Mouse (Mus musculus): ENCODE data around the gene Jmjd8.
"Not testable (repeated sequence)": the region's sequence is repeated elsewhere in the genome, so short reads cannot be mapped to it uniquely, and the experiment has no call there.

The Jmjd8 gene

GRCm38 (mm10) chr17:25828712-25829557 lies at the start of gene Jmjd8:
Jmjd8 (plus strand) TSS chr17:25828867.
- DNase-seq (ENCODE audit: low spot score), result peak; percentile 56

- no peak for DNase-seq (ENCODE audit: low spot score)
These were observed 47.3 kb upstream of the Jmjd8 start for GRCm38 (mm10) chr17:25781339-25781738.

- DNase-seq (ENCODE audit: low spot score), result no peak
These were observed 45.6 kb upstream of the Jmjd8 start for GRCm38 (mm10) chr17:25783086-25783485.

- DNase-seq (ENCODE audit: low spot score), result no peak
These were observed 44.6 kb upstream of the Jmjd8 start for GRCm38 (mm10) chr17:25783861-25784574.

GRCm38 (mm10) chr17:25785281-25785745 lies 43.4 kb upstream of the Jmjd8 start, which contains the start of gene Haghl:
Haghl (minus strand) TSS chr17:25785673.
- peak; percentile 91 for DNase-seq (ENCODE audit: low spot score)

- no peak for DNase-seq (ENCODE audit: low spot score)
These were observed 42.4 kb upstream of the Jmjd8 start, which contains the start of gene Ccdc78 for GRCm38 (mm10) chr17:25786280-25786679. Ccdc78 (plus strand) TSS chr17:25786580.

GRCm38 (mm10) chr17:25786781-25787504 lies 41.7 kb upstream of the Jmjd8 start:
- DNase-seq (ENCODE audit: low spot score), result no peak

GRCm38 (mm10) chr17:25791320-25791842 lies 37.3 kb upstream of the Jmjd8 start:
- no peak for DNase-seq (ENCODE audit: low spot score)

GRCm38 (mm10) chr17:25791843-25792527 lies 36.7 kb upstream of the Jmjd8 start:
- peak; percentile 78 for DNase-seq (ENCODE audit: low spot score)

GRCm38 (mm10) chr17:25792615-25793014 lies 36.1 kb upstream of the Jmjd8 start, which contains the start of gene Fam173a:
Fam173a (minus strand) TSS chr17:25792901.
- peak; percentile 54 for DNase-seq (ENCODE audit: low spot score)

- DNase-seq (ENCODE audit: low spot score), result no peak
These were observed 34.5 kb upstream of the Jmjd8 start for GRCm38 (mm10) chr17:25794197-25794596.

- no peak for DNase-seq (ENCODE audit: low spot score)
These were observed 33.7 kb upstream of the Jmjd8 start for GRCm38 (mm10) chr17:25794998-25795397.

GRCm38 (mm10) chr17:25795609-25796092 lies 33.0 kb upstream of the Jmjd8 start, which contains the start of gene AC134908.4:
AC134908.4 (minus strand) TSS chr17:25795659.
- DNase-seq (ENCODE audit: low spot score), result no peak

GRCm38 (mm10) chr17:25796211-25796771 lies 32.4 kb upstream of the Jmjd8 start:
- no peak for DNase-seq (ENCODE audit: low spot score)

GRCm38 (mm10) chr17:25796951-25797369 lies 31.7 kb upstream of the Jmjd8 start, which contains the start of gene Metrn:
Metrn (minus strand) TSS chr17:25797136.
- peak; percentile 75 for DNase-seq (ENCODE audit: low spot score)

- DNase-seq (ENCODE audit: low spot score), result peak; percentile 50
These were observed 27.6 kb upstream of the Jmjd8 start for GRCm38 (mm10) chr17:25801029-25801428.

- no peak for DNase-seq (ENCODE audit: low spot score)
These were observed 25.7 kb upstream of the Jmjd8 start for GRCm38 (mm10) chr17:25802825-25803517.

- no peak for DNase-seq (ENCODE audit: low spot score)
These were observed 22.2 kb upstream of the Jmjd8 start for GRCm38 (mm10) chr17:25806507-25806906.

GRCm38 (mm10) chr17:25807452-25807851 lies 21.2 kb upstream of the Jmjd8 start:
- DNase-seq (ENCODE audit: low spot score), result not testable (repeated sequence)

- no peak for DNase-seq (ENCODE audit: low spot score)
These were observed 20.6 kb upstream of the Jmjd8 start for GRCm38 (mm10) chr17:25808028-25808427.

Data from spleen, adult 12 weeks (tissue).